Mouse (Mus musculus) spleen, postnatal 14 days (tissue): ENCODE results near the gene Mamdc4.

ENCODE experiments used
- DNase-seq, 2 experiments: peaks; one replicate each; pipeline ENCODE4 v3.0.0; 2021 to 2022; ENCODE audit warnings: low spot score in 2 of 2

The Mamdc4 gene

DNA sequence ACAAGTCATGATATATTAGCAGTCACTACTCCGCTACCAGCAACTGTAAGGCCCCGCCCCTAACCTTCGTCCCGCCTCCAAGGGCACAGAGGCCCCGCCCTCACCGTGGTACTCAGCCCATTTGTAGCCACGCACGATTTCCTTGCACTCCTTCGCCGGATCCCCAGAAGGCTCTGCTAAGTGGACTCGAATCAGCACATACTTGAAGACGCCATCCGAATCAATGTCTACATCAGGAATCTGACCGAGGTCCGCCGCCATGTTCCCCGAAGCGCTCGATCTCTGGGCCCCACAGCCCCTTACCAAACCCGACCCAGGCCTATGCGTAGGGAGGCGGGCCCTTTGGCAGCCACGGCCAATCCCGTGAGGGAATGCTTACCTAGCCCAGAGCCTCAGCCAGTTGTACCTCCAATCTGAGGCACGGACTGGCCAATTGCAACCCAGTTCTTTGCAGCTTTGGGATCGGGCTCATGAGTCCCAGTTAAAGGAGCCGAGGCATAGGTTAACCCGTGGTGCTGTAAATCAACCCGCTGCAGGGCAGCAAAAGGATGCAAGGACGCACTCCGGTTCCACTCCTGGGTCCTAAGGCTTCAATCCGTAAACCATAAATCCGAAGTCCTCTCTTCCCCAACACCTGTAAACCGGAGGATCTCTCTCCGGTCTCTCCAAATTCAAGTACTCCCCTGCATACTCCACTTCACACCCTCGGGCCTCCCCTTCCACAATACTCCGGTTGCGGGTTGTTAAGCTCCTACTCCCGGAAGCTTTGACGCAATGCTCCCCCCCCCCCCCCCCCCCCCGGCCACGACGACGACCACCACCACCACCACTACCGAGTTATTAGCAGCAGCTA is at the start of gene Mamdc4, which contains the start of gene Phpt1:
Gene Mamdc4, minus strand, starts transcription at position 267 of the 853 bp plus-strand sequence.
Gene Phpt1, minus strand, starts transcription at position 646 of the 853 bp plus-strand sequence.
- DNase-seq: peak; percentile 86 to 90

DNA sequence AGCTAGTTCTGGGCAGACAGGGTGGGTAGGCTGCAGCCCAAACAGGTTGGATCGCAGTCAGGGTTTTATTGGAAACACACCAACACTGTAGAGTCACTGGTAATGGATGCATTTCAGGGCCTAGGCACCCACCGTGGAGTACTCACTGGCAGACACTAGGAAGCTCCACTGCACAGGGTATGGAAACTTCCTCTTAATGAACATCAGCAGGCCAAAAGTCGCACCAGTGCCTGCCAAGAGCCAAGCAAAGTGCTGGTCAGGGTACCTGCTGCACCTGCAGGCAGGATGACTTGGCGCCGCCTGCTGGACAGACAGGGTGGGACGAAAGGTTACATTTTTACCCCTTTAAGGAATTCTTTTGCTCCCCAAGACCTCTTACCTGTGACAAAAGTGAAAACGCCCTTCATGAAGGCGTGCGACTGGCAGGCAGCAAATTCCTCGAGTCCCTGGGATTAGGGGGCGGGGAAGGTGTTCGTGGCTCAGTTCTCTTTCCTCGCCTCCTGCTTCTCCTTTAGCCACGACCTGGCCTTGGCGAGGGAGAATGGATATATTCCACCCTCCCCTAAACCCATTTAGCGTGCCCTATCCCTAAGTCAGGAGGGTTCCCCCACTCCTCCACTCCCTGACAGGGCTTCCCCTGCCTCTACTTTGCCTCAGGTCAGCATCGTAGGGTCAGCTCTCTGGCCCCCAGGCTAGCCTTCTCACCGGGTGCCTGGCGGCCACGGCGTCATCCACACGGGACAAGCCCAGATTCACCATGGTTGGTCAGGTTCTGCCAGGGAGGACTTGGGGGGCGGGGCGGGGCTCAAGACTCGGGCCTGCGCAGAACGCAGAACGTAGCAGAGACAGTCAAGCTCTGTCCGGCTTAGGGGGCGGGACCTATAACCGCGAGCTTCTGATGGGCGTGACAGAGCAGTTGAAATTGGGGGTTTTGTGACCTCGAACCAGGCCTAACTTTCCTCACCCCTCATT is 46.9 kb upstream of the Mamdc4 start, which contains the start of gene Tmem141:
Gene Tmem141, minus strand, starts transcription at position 777 of the 972 bp plus-strand sequence.
- peak; percentile 29 to 54 for DNase-seq

DNA sequence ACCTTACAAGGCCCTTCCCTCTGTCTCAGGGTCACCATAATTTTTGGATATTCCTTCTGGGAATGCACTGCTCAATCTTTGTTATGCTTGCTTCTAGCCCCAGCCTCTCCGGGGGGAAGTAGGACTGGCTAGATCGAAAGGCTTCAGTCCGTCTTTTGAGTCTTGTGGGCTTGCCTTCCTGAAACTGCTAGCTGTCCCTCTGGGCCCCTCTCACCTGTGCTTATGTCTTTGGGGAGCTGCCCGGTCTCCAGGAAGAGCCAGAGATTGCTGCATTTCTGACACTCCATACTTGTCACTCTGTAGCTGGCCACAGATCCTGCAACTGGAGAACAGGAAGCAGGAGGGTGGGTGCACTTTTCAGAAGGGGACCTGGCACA is 46.2 kb upstream of the Mamdc4 start:
- DNase-seq: no peak

DNA sequence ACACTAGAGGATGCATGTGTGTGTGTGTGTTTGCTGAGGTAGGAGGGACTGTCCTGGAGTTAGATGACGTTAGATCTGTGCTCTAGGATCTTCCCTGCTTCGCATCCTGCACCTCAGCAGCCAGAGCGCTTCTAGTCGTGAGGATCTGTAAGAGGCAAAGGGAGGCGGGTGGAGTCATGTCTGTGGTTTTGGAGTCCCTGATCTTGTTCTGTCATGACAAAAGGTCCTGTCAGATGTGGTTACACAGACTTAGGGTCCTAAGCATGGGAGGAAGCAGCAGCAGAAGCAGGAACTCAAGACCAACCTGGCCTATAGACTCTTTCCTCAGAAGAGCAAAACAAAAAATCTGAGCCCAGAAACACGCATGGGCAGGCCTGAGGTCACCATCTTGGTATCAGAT is 45.7 kb upstream of the Mamdc4 start:
- no peak for DNase-seq

DNA sequence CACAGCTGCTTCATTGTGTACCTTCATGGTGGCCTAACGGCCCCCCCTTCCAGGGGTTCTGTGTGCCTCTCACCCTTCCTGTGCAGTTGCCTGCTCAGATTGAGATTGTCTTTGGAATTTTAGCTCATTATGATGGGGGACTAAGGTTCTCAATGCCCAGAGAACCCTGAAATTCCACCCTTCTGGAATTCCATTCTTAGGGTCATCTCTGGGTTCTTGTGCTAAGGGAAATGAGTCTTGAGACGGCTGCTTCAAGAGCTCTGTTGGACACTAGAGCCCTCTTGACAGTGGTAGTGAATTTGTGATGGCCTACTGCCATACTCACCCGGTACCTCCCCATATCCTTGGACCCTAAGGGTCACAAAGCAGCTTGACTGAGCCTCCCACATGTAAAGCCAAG is 42.9 kb upstream of the Mamdc4 start, which contains the start of gene Ccdc183:
Gene Ccdc183, minus strand, starts transcription at position 101 of the 400 bp plus-strand sequence.
- DNase-seq: no peak

DNA sequence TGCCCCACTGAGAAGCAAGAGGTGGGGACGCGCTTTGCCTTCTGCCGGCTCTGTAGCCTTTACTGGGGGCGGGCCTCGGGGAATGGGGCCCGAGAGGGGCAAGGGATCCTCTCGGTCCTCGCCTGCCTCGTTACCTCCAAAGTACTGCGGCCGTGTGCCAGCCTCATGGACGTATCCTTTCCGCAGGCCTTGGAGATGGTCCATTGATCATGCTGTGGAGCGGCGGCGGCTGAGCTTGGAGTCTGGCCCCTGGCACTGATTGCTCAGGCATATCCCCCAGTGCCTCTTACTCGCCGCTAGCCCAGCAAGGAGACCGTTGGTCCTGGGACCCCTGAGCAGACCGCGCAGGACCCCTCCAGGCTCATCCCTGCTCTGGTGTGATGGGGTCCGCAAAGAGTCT is 41.8 kb upstream of the Mamdc4 start:
- no peak for DNase-seq

DNA sequence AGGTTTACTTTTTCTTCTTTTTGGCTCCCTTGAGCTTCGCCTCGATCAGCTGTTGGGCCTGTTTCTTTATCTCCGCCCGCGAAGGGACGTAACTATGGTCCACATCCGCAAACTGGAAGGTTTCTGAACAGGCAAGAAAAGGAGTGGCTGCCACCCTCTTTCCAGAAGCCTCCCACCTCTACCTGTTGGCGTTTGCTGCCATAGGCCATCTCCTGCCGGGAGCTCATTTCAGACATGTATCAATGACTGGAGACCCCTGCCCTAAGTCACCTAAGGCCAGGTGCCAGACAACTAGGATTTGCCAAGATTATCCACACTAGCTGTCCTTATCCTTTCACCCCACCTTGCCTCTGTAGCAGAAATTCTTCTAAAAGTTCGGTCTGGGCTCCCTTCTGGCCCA is 34.0 kb upstream of the Mamdc4 start:
- no peak for DNase-seq

DNA sequence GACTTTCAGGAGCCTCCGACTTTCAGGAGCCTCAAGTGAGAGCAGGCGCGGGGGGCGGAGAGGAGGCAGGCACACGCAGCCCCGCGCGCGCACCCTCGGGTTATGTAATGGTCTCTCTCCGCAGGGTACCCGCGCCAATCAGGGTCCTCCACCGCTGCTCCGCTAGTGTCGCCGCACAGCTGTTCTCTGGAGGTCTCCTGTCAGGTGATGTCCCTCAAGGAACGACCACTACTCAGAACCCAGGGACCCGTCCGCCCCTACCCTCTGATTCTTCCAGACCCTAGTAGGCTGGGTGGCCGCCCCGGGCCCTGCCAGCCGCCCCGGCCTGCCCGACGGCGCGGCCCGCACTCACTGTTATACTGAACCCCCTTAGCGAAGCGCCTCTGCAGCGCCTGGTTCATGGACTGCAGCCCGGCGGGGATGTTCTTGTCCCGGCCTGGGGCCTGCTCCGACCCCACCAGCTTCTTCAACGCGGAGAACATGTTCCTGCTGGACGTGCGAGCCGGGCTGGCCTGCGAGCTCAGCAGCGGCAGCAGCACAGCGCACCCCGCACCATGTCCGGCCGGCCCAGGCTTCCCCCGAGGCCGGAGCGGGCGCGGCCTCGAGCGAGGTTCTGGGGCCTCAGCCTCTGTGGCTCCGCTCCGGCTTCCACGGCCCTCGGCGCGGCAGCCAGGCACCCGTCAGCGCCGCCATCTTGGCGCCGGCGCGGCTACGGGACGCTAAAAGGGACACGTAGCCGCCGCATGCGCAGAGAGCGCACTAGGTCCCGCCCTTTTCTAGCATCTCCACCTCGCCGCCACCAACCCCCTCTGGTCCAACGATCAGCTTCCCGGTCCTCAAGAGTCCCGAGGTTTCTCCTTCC is 33.3 kb upstream of the Mamdc4 start, which contains the start of gene Rabl6:
Gene Rabl6, minus strand, starts transcription at position 761 of the 862 bp plus-strand sequence.
- DNase-seq: peak; percentile 71 to 80

DNA sequence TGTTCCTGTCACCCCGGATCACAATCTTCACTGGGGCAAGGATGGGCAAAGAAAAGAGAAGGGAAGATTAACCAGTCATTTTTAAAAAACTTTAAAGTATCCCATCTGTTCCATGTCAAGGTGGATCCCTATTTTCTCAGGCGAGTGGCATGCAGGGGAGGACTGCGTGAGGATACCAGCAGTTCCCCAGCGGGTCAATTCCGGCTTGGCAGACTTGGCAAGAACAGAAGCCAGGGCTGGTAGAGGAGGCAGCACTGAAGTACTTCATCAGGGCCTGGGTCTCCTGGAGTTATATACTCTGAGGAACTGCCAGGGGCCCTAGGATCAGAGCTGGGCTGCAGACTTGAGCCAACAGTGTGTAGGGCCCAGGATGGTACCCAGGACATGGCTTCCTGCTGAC is 27.9 kb upstream of the Mamdc4 start:
- DNase-seq: no peak

DNA sequence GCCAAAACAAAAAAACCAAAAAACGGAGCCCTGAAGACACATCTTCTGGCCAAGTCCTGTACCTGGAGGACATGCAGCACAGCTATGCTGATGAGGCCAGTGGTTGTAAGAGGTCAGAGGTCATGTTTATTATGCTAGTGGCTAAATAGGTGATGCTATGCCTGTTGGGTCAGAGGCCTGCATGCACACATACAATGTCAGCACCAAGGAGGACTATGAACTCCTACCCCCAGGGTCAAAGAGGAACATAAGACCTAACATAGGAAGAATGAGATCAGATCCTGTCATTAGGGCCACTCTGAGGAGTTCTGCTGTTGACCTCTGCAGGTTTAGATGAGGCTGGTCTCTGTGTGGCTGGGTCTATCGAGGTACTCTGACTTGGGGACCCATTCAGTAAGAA is 25.4 kb upstream of the Mamdc4 start:
- no peak for DNase-seq

DNA sequence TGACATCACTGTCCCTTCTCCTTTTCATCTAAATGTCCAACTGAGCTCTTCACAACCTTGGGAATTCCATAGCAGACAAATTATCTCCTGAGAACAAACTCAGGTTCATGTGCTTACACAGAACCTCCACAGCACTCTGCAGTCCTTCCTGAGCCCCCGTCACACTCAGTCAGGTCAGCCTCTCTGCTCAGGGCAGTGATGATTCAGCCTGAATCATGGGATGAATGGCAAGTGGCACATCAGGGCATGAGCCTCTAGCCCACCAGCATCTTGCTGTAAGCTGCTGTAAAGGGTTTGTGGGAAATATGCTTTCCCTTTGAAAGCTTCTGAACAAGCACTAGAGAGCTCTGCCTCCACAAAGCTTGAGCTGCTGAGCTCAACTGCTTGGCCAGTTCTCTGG is 24.1 kb upstream of the Mamdc4 start:
- no peak for DNase-seq

DNA sequence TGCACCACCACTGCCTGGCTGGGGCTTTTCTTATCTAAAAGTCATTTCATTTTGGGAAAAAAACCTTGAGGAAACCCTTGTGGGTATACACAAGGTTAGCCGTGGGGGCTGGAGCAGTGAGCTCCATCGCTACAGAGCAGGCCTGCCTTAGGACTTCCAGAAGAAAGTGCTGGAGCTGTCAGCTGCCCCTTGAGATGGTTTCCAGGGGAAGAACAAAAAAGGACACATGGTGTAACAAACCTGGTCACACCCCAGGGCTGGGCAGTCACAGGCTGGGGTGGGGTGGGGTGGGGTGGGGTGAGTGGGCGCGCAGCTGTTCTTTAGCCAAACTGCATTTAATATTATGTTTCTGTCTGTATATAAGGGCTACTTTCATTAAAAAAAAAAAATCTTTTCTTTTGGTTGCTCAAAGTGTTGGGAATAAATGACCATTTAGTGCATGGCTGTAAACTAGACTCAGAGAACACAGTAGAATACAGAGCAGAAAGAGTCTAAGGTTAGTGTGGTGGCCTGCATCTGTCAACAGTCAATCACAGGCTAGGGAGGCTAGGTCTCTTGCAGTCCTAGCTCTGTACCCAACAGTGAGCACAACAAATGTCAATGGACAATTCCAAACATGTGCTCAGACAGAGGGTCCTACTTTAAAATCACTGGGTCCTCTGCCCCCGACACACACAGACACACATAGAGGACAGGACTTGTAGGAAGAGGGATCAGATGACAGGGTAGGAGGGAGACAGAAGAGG is 22.3 kb upstream of the Mamdc4 start:
- no peak for DNase-seq

DNA sequence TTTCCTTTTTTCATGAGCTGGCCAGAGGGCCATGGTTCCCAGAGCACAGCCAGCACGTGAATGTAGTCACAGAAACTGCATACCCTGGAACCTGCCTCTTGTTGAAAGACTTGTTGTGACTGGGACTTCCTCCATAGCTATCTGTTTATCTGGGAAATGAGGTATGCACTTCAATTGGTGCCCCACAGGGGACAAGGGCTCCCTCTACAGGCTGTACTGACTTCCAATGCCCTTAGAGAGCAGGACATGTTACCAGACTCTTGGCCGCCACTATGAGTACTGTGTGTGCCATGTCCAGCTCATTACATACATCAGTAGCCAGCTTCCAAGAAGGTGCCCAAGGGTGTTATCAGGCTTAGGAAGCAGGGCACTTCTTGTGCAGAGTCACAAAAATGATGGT is 17.2 kb upstream of the Mamdc4 start:
- DNase-seq: no peak

DNA sequence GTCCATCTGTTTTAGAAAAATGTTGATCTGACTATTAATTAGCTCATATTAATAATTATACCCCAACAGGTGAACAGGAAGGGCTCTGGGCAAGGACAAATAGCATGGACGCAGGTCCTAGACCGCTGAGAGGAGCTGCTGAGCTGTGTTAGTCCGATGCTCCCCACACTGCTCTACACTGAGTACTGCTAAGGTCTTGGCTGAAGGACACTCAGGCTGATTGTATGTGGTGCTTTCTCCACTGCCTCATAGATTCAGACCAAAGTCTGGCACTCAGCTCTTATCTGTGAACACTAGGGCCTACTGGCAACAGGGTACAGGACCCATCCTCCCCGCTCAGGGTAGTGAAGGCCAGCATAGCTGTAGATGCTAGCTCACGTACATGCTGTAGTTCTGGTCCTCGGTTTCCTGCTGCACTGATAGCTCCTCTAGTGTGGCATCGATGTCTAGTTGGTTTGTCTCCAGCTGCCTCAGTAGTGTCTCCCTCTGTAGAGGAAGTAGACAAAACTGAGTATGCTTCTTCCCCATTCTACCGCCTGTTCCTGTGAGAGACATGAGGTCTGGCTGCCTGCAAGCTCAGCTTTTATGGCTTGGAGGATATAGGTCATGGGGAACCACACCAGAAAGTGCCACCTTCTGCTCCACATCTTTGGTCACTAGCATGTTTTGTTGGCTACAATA is 13.7 kb upstream of the Mamdc4 start:
- DNase-seq: no peak

DNA sequence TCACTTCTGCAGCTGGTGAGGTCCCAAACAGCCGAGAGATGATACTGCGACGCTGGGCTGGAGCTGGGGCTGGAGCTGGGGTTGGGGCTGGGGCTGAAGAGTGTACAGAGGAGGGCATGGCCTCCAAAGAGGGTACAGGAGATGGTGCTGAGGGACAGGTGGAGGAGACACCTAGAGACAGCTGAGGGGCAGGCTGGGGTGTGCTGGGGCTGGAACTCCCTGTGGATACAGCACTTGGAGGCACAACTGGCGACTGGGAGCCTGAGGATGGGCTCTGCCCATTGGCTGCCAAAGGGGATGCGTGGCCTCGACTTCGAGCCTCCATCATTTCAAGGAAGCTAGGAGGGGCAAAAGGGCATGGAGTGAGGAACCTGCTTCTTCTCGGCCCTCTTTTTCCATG is 12.6 kb upstream of the Mamdc4 start:
- DNase-seq: no peak

DNA sequence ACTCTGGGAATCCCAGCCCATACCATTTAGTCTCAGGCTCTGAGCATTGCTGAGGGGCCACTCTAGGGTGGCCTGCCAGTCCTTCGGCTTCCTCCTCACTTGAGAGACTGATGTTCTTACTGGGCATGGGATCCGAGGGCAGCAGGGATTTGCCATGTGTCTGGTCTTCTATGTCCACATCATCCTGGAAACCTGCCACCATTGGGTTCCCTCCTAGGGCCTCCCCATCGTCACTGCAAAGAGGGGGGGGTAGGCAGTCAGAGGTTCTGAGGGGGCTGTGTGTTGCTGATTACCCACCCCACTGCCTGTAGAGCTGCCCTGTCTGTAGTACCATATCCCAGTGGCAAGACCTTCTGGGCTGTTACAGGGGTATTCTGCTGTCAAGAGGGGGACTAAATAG is 11.0 kb upstream of the Mamdc4 start:
- no peak for DNase-seq

DNA sequence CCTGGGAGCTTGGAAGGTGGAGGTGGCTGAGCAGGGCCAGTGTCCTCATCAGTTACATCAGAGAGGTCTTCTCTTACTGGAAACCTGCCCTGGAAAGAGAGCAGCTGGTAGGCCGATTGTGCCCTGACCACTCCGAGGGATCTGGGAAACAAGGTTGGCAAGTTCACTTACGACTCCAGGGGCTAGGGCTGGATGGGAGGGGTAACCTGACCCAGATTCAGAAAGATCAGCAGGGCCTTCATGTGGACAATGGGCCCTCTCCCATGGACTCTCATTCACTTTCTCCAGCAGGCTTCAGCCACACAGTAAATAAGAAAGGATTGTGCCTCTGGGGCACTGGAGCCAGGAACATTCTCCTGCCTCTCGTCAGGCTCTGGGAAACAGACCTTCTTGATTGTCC is 10.2 kb upstream of the Mamdc4 start:
- no peak for DNase-seq

DNA sequence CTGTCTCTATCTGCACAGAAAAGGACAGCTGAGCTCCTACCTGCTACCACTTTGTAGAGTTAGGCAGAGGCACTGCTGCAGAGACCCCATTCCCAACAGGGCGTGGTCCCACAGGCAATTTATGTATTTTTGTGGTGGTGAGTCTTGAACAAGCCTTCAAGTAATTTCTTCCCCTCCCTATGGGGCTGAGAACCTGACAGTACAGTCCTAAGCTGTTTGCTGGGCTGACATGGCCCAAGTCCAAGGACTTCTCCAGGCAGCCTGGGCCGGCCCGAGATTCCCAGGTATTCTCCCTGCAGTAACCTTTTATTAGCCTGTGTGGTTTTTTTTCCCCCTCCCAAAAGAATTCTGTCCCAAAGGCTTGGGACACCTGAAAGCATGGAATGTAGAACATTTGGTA is 9.5 kb upstream of the Mamdc4 start:
- DNase-seq: no peak

DNA sequence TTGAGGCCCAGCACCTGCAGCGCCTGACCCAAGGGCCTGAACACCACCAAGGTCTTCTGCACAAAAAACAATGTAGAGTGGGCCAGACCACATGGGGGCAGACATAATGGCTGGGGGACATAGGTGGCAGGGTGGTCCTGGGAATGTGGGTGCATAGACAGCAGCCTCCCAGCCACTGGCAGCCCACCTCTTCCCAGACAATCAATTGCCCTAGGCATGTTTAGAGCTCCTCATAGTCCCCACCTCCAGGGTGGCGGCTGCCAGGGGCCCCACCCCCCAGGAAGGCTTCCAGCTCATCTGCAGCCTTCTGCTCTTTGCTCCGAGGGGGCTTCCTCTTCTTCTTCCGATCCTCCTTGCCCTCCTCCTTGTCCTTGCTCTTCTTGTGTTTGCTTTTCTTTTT is 8.9 kb upstream of the Mamdc4 start:
- no peak for DNase-seq

DNA sequence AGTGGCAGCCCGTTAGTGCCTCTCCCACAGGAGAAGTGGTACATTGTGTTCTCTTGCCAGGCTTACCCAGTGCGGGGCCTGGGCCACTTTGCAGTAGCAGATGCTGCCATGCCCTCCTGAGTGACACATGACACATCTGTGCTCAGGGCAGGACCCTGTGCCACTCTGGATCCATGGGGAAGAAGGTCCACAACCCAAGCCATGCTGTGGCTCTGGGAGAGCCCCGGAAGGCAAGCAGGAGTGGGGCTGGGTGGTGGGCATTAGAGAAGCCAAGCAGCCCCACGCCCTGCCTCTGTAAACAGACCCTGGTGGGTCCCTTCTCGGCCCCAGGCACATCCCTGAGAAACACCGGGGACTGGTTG is 8.5 kb upstream of the Mamdc4 start:
- DNase-seq: no peak
